Mouse (Mus musculus): ENCODE results near the gene Dcdc2a.

DNA sequence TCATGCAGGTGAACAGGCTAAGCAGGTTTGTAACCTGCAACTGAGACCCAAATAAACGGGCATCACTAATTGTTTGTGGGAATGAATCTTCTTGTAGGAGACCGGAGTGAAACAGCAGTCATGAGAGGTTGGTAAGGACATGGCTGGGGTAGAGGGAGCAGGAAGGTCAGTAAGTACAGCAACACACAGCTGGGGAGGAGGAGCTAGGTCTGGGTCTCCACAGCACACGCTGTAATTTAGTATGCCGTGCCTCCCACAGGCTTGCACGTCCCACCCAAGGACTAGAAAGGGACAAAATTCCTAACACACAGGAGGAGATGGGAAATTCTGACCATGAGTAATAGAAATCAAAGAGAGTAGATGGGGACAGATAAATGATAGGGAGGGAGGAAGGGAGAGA is 42.8 kb downstream of the Dcdc2a start:
- TF ChIP-seq CTCF (IDR thresholded peaks at IDR 0.05; ENCODE audit: borderline replicate concordance, control insufficient read depth, extremely low read depth, insufficient read depth, low read length, poor library complexity): no peak
- TF ChIP-seq POLR2A (IDR thresholded peaks at IDR 0.05; ENCODE audit: control insufficient read depth, extremely low read depth, insufficient read depth, low read length, poor library complexity): no peak
